Mouse (Mus musculus): Measurements from ENCODE around the gene Ncln.

Gene Ncln

GRCm38 (mm10) chr10:81489941-81490340 lies 6.3 kb downstream of the Ncln start:
- DNase-seq (ENCODE audit: low spot score), result no peak

GRCm38 (mm10) chr10:81488081-81488480 lies 8.1 kb downstream of the Ncln start:
- no peak for DNase-seq (ENCODE audit: low spot score)

GRCm38 (mm10) chr10:81486496-81486895 lies 9.7 kb downstream of the Ncln start:
- no peak for DNase-seq (ENCODE audit: low spot score)

GRCm38 (mm10) chr10:81485479-81486018 lies 10.6 kb downstream of the Ncln start:
- no peak for DNase-seq (ENCODE audit: low spot score)

- DNase-seq (ENCODE audit: low spot score), result no peak
Measured at GRCm38 (mm10) chr10:81485060-81485449, 11.1 kb downstream of the Ncln start.

- DNase-seq (ENCODE audit: low spot score), result no peak
Measured at GRCm38 (mm10) chr10:81484441-81485059, 11.6 kb downstream of the Ncln start.

- DNase-seq (ENCODE audit: low spot score), result no peak
Measured at GRCm38 (mm10) chr10:81483983-81484382, 12.2 kb downstream of the Ncln start.

GRCm38 (mm10) chr10:81482533-81482889 lies 13.7 kb downstream of the Ncln start, which contains the start of gene Celf5:
Gene Celf5, minus strand, starts transcription at chr10:81482709.
- peak; percentile 57 for DNase-seq (ENCODE audit: low spot score)

- no peak for DNase-seq (ENCODE audit: low spot score)
Measured at GRCm38 (mm10) chr10:81481605-81482532, 14.3 kb downstream of the Ncln start.

- DNase-seq (ENCODE audit: low spot score), result no peak
Measured at GRCm38 (mm10) chr10:81474461-81474860, 21.7 kb downstream of the Ncln start.

- no peak for DNase-seq (ENCODE audit: low spot score)
Measured at GRCm38 (mm10) chr10:81473003-81473451, 23.2 kb downstream of the Ncln start.

GRCm38 (mm10) chr10:81472403-81473002 lies 23.7 kb downstream of the Ncln start:
- DNase-seq (ENCODE audit: low spot score), result no peak

GRCm38 (mm10) chr10:81470454-81470853 lies 25.7 kb downstream of the Ncln start:
- DNase-seq (ENCODE audit: low spot score), result no peak

- no peak for DNase-seq (ENCODE audit: low spot score)
Measured at GRCm38 (mm10) chr10:81469253-81469652, 26.9 kb downstream of the Ncln start.

GRCm38 (mm10) chr10:81467670-81468235 lies 28.4 kb downstream of the Ncln start:
- no peak for DNase-seq (ENCODE audit: low spot score)

GRCm38 (mm10) chr10:81466881-81467280 lies 29.3 kb downstream of the Ncln start:
- DNase-seq (ENCODE audit: low spot score), result no peak

GRCm38 (mm10) chr10:81466066-81466465 lies 30.1 kb downstream of the Ncln start:
- DNase-seq (ENCODE audit: low spot score), result no peak

GRCm38 (mm10) chr10:81465265-81465645 lies 30.9 kb downstream of the Ncln start:
- no peak for DNase-seq (ENCODE audit: low spot score)

- DNase-seq (ENCODE audit: low spot score), result no peak
Measured at GRCm38 (mm10) chr10:81464405-81465264, 31.6 kb downstream of the Ncln start.

GRCm38 (mm10) chr10:81463531-81463930 lies 32.7 kb downstream of the Ncln start:
- no peak for DNase-seq (ENCODE audit: low spot score)

- no peak for DNase-seq (ENCODE audit: low spot score)
Measured at GRCm38 (mm10) chr10:81462917-81463316, 33.3 kb downstream of the Ncln start.

Data from spleen, adult 12 weeks (tissue).